Mouse (Mus musculus) retina, embryonic 14.5 days (tissue): ENCODE data around the gene Mvb12a.

Experiments
- DNase-seq: peaks from one replicate; pipeline ENCODE4 v3.0.0-alpha.2; 2015; ENCODE audit warnings: low spot score

Gene Mvb12a

GRCm38 (mm10) chr8:71527162-71527870 lies 15.4 kb upstream of the Mvb12a start:
- peak; percentile 59 for DNase-seq

GRCm38 (mm10) chr8:71528362-71529073 lies 14.2 kb upstream of the Mvb12a start:
- DNase-seq: no peak

GRCm38 (mm10) chr8:71530735-71531467 lies 11.8 kb upstream of the Mvb12a start:
- peak; percentile 83 for DNase-seq

DNA sequence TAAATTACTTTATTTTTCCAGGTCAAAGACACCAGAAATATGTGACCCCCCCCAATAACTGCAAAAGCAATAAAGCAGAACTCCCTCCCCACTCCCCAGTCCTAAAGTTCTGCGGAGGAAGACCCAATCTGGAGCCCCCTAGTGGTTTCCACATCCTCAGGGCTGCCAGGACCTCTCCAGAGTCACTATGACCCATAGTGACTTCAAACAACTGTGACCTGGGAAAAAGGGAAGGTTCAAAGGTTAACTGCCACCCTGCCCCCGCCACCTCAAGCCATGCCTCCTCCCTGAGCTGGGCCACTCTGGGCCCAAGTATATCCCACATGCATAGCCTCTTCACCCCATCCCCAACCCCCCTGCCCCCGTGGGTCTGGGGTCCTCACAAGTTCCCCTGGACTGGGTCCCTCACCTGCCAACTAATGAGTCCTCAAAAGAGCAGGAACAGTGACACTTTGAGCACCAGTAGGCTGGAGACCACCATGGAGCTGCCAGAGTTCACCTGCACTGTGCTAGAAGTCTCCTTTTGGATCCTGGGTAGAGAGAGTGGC lies 8.4 kb upstream of the Mvb12a start:
- DNase-seq: no peak

DNA sequence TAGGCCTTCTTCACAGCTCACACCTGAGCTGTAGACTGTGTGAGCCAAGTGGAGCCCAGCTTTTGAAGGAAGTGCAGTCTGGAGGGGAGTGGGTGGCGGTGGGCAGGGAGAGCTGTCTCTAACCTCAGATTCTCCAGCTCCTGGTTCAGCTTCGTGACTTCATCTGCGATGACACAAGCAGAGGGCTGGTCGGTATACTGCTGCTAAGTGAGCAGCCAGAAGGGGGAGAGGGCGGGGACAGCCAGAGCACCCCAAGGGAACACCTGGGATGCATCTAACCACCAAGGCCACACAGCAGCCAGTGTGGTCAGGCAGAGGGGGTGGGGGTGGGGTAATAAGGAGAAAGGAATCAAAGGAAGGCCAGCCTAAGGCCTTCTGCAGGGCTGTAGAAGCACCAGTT lies 7.1 kb upstream of the Mvb12a start:
- DNase-seq: no peak

- DNase-seq: peak; percentile 82
Measured at GRCm38 (mm10) chr8:71537028-71537867, 5.5 kb upstream of the Mvb12a start, which contains the start of gene Bst2. Gene Bst2 (minus strand): TSS chr8:71537456.

DNA sequence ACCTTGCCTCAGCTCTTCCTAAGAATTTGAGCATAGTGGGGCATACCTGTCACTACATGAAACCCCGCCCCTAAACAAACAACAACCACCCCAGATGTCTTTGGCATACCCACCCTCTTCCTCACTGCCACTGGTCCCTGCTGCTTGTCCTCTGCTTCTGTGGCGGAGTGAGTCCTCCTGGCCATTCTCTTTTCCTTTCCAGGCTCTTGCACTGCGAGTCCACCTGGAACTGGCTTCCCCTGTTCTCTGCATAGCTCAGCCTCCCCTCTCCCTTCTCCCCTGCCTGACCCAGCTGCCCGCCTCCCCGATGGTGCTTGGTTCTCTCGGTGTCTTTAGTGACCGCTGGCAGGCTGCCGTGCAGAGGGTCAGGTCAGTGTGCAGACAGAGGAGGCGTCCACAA lies 1.0 kb downstream of the Mvb12a start:
- no peak for DNase-seq

DNA sequence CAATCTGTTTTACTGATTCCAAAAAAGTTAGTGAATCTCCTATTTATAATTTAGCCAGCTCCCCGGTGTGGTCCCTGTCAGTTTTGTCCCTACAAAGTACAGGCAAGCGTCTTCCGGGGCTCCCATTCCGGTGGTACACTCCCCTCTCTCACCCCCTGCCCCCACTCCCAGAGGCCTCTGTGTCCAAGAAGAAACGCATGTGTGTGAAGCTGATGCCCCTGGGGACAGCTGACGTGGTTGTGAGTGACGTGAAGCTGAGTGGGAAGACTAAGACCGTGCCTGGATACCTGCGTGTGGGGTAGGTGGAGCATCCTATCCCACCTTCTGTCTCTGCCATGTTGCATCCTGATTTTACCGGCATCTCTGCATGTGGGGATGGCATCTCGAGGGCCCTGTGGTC lies 2.3 kb downstream of the Mvb12a start:
- no peak for DNase-seq

DNA sequence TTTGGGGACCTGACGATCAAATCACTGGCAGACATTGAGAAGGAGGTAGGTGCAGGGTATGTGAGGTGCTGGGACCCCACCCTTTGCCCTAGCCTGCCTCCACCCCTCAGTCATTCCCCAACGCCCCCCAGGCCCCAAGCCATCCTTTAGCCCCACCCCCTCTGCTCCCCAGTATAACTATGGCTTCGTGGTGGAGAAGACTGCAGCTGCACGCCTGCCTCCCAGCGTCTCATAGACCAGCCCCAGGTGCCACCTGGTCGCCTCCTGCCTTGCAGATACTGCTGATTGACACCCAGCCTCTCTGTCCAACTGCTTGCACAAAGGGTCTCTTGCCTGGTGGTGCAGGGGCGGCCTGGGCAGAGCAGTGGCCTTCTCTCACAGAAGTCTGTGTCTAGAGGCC lies 4.9 kb downstream of the Mvb12a start:
- no peak for DNase-seq

GRCm38 (mm10) chr8:71550754-71551153 lies 8.0 kb downstream of the Mvb12a start:
- DNase-seq: no peak

DNA sequence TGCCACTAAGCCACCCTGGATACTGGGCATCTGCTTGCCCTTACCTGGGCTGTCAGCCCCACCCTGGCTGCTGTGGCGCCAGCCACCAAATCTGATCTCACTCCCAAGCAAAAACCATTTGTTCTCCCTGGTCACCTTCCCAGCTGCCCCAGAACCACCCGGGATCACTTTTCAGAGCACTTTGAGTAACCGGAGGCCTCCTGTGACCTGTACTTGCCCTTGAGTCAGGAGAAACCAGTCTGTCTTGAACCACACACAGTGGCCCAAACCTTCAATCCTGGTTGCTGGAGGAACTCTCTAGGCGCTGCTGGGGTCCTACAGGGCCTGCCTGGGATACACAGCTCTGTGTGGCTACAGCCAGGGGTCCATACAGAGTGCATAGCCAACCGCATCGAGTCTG lies 10.0 kb downstream of the Mvb12a start:
- no peak for DNase-seq

DNA sequence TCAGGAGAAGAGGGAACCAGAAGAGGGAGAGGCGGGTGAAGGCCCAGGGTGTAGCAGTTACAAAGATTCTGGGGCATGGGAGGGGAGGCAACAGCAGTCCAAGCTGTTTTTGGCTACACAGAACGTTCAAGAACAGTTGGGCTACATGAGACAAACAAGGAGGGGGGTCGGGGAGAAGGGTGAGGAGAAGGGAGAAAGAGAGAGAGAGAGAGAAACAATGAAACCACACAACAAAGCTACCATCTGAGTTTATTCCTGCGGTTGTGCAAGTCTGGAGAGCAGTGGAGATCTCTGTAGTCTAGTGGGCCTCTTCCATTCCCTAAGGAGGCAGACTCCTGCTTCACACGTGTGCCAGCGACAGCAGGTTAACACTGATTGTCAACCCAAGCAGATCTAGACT lies 11.3 kb downstream of the Mvb12a start:
- DNase-seq: no peak

DNA sequence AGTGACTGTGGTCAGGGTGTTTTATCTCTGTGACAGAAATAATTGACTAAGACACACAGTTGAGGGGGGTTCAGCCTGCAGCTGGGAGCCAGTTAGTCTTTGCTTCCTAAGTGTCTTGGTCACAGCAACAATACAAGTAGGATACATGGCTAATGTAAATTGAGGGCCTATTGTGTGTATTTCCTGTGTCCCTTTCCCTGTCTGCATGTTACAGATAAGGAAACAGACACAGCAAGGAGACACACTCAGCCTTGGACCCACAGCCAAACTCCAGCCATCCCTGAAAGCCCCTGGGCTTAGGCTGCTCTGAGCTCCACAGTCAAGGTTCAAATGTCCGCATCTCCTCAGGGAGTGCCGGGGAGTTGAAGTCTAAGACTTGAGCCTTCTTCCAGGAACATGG lies 11.9 kb downstream of the Mvb12a start:
- no peak for DNase-seq

- no peak for DNase-seq
Measured at GRCm38 (mm10) chr8:71558071-71558957, 15.6 kb downstream of the Mvb12a start, which contains the start of gene Tmem221. Gene Tmem221 (minus strand): TSS chr8:71558871.

- peak; percentile 66 for DNase-seq
Measured at GRCm38 (mm10) chr8:71558958-71559690, 16.4 kb downstream of the Mvb12a start.

DNA sequence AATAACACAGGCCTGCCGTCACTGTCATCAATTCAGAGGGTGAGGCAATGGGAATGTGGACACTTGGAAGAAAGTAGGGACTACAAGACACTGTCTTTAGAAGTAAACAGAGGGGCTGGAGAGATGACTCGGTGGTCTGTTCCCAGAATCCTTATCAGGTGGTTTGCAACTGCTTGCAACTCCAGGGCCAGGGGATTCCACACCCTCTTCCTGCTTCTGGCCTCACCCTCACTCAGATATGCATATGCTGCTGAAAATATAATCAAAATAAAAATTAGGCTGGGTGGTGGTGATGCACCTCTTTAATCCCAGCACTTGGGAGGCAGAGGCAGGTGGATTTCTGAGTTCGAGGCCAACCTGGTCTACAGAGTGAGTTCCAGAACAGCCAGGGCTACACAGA lies 17.3 kb downstream of the Mvb12a start:
- DNase-seq: no peak

DNA sequence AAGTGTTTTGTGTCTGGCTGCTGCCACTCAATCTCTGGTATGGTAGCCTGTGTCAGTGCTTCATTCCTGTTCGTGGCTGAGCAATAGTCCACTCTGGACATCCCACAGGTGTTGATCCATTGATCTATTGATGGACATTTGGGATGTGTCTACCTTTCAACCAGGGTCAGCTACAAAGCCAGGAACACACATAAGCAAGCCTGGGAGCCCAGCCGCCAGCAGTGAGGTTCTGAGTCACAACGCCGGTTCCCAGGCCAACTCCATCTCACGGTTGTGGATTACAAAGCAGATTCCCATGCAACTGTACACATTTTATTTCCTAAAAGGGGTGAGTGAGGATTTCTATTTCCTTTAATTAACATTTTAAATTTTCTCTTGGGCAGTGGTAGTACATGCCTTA lies 18.0 kb downstream of the Mvb12a start:
- no peak for DNase-seq

DNA sequence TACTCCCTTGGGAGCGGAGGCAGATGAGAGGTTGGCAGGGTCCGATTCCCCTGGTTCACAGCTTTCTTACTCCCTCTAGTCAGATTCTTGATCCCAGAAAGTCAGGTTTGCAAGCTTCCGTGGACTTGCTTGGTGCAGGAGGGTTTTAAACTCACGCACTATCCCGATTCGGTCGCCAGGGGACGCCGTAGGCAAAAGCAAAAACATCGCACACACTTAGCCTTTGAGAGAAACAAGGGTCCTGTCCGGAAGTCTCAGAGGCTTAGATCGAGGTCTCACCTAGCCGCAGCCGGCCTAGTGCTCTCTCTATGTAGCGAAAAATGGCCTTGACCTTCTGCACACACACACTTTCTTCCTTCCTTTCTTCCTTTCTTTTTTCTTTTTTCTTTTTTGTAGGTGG lies 18.7 kb downstream of the Mvb12a start:
- DNase-seq: peak; percentile 84

DNA sequence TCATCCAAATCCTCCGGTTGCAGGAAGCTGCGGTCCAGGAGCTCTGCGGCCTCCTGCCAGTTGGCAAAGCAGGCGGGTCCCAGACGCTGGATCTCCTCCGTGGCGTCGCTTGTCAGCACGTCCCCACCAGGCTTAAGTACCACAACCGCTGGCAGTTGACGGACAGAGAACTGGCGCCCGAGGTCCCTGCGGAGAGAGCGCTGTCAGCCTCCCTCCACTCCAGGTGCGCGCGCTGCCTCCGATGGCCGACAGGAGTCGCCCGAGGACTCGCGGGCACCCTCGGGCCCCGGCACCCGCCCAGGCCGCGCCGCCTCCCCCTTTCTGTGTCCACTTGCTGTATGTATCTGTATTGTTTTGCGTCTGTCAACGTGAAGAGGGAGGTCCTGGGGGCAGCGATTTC lies 20.0 kb downstream of the Mvb12a start:
- DNase-seq: peak; percentile 73

- DNase-seq: no peak
Measured at GRCm38 (mm10) chr8:71563992-71564391, 21.3 kb downstream of the Mvb12a start.
